Mouse (Mus musculus) stomach, postnatal 0 days (tissue): Measurements from ENCODE around the gene Ovca2. TPM values are rescaled to one million over a fixed set of nuclear protein-coding genes. Genes with fewer than 3 reads are reported as not detected.

Experiments used
- ATAC-seq: fragments of 200-750 bp; cut with Nextera tagmentation; 2 replicates; pipeline ENCODE4 v1.8.0; 2017; ENCODE audit not compliant: low FRiP score, low TSS enrichment
- DNase-seq: peaks from one replicate; pipeline ENCODE4 v3.0.0-alpha.2; 2016; ENCODE audit warnings: low spot score
- H3K27ac ChIP-seq: fragments of 300-500 bp; sonication (generic); replicated peaks from 2 replicates; pipeline ENCODE4 v1.5.1; 2014; ENCODE audit warnings: mild to moderate bottlenecking, control low read depth
- H3K27me3 ChIP-seq: fragments of 300-500 bp; sonication (generic); 2 replicates; pipeline ENCODE4 v1.6.1; 2014; ENCODE audit warnings: low read length; ENCODE audit not compliant: control insufficient read depth, insufficient read depth
- H3K36me3 ChIP-seq: fragments of 300-500 bp; sonication (generic); 2 replicates; pipeline ENCODE4 v1.6.1; 2014; ENCODE audit warnings: low read length, mixed read lengths; ENCODE audit not compliant: control insufficient read depth, insufficient read depth
- H3K4me1 ChIP-seq: fragments of 300-500 bp; sonication (generic); replicated peaks from 2 replicates; pipeline ENCODE4 v1.6.1; 2014; ENCODE audit warnings: antibody characterized with exemption; ENCODE audit not compliant: control insufficient read depth, insufficient read depth
- H3K4me2 ChIP-seq: fragments of 300-500 bp; sonication (generic); replicated peaks from 2 replicates; pipeline ENCODE4 v1.6.1; 2014; ENCODE audit warnings: low read depth, mild to moderate bottlenecking, control low read depth, moderate library complexity
- H3K4me3 ChIP-seq: fragments of 300-500 bp; sonication (generic); 2 replicates; pipeline ENCODE4 v1.5.1; 2014; ENCODE audit warnings: low read depth, low read length, control low read depth
- H3K9ac ChIP-seq: fragments of 300-500 bp; sonication (generic); 2 replicates; pipeline ENCODE4 v1.6.1; 2014; ENCODE audit warnings: mild to moderate bottlenecking, low read length, control low read depth, mixed read lengths
- H3K9me3 ChIP-seq: fragments of 300-500 bp; sonication (generic); 2 replicates; pipeline ENCODE4 v1.6.1; 2016; ENCODE audit warnings: low read length; ENCODE audit not compliant: control insufficient read depth
- CTCF ChIP-seq: IDR thresholded peaks from 2 replicates; pipeline ENCODE4 v1.5.1; 2016; ENCODE audit warnings: antibody characterized with exemption, low read depth, mild to moderate bottlenecking, moderate library complexity
- EP300 ChIP-seq: optimal IDR thresholded peaks from 2 replicates; pipeline ENCODE3; 2016; ENCODE audit warnings: antibody characterized with exemption
- WGBS: fragments of 180-500 bp; shearing (Covaris S2); extraction: QIAGEN DNeasy Blood & Tissue Kit; methylation state at CpG from one replicate; pipeline ENCODE4 v1.1.7; 2014; 5-methylcytosine and 5-hydroxymethylcytosine counted together
- polyA plus RNA-seq: library from polyadenylated mRNA; unstranded; fragments of >200 nt; fragmentation: Nextera tagmentation; extraction: Ambion mirVana; gene quantifications from 2 replicates; pipeline ENCODE4 v1.2.1, GENCODE M21; 2015

The Ovca2 gene
- polyA plus RNA-seq, 1 experiment from 2014 or later = 19.3 TPM

GRCm38 (mm10) chr11:75169405-75170080 is 9.1 kb downstream of the Ovca2 start, which contains the start of gene Hic1:
Gene Hic1, minus strand, starts transcription at chr11:75169519.
- peak within 1 kb of the TSS; percentile 91 for H3K4me2 ChIP-seq
- peak; percentile 15 for DNase-seq
- peak within 1 kb of the TSS; percentile 91 for H3K27ac ChIP-seq
- H3K27me3 ChIP-seq = no peaks in the 10 kb centered on the region; the same call in 1 of the 2 replicates
- H3K9ac ChIP-seq = peak within 1 kb of the TSS; percentile 80
- H3K4me1 ChIP-seq = peaks cover 3% of the 10 kb centered on the region; the same call in 1 of the 2 replicates
- H3K36me3 ChIP-seq = no peaks in the 10 kb centered on the region; the same call in 1 of the 2 replicates
- TF ChIP-seq CTCF (no peak), EP300 (no peak)
- no peak for ATAC-seq
- WGBS = 3% methylated on average over 23 of the region's 23 CpGs
- H3K4me3 ChIP-seq = peak within 1 kb of the TSS; percentile 72
- no peaks in the 10 kb centered on the region for H3K9me3 ChIP-seq

- Histone ChIP-seq H3K4me3 (peak overlapping the region; percentile 72), H3K36me3 (peaks cover 3% of the 10 kb centered on the region; the same call in 1 of the 2 replicates), H3K27ac (peak overlapping the region; percentile 91), H3K27me3 (no peaks in the 10 kb centered on the region; the same call in 1 of the 2 replicates), H3K9me3 (no peaks in the 10 kb centered on the region), H3K4me2 (peak overlapping the region; percentile 91), H3K9ac (peak overlapping the region; percentile 80), H3K4me1 (peaks cover 3% of the 10 kb centered on the region; the same call in 1 of the 2 replicates)
- ATAC-seq (peak; percentile 39), DNase-seq (peak; percentile 90)
- TF ChIP-seq EP300 = no peak
- peak; percentile 94 for TF ChIP-seq CTCF
- 1% methylated on average over 80 of the region's 83 CpGs for WGBS
These were observed 9.9 kb downstream of the Ovca2 start for GRCm38 (mm10) chr11:75168590-75169361.

- TF ChIP-seq EP300 (no peak), CTCF (no peak)
- peaks cover 3% of the 10 kb centered on the region; the same call in 1 of the 2 replicates for H3K4me1 ChIP-seq
- peak; percentile 28 for DNase-seq
- H3K4me3 ChIP-seq = peak overlapping the region; percentile 72
- H3K27ac ChIP-seq = peak overlapping the region; percentile 91
- ATAC-seq = no peak
- H3K36me3 ChIP-seq = peaks cover 9% of the 10 kb centered on the region
- no peaks in the 10 kb centered on the region for H3K9me3 ChIP-seq
- WGBS = 15% methylated on average over 46 of the region's 63 CpGs
- peak overlapping the region; percentile 91 for H3K4me2 ChIP-seq
- peak overlapping the region; percentile 80 for H3K9ac ChIP-seq
- no peaks in the 10 kb centered on the region; the same call in 1 of the 2 replicates for H3K27me3 ChIP-seq
These were observed 10.7 kb downstream of the Ovca2 start for GRCm38 (mm10) chr11:75167643-75168589.

GRCm38 (mm10) chr11:75166861-75167642 is 11.6 kb downstream of the Ovca2 start:
- no peaks in the 10 kb centered on the region for H3K4me1 ChIP-seq
- peak overlapping the region; percentile 91 for H3K27ac ChIP-seq
- H3K9me3 ChIP-seq = no peaks in the 10 kb centered on the region
- no peaks in the 10 kb centered on the region; the same call in 1 of the 2 replicates for H3K27me3 ChIP-seq
- H3K4me3 ChIP-seq = peak overlapping the region; percentile 72
- H3K4me2 ChIP-seq = peak overlapping the region; percentile 91
- peak overlapping the region; percentile 80 for H3K9ac ChIP-seq
- H3K36me3 ChIP-seq = peaks cover 16% of the 10 kb centered on the region
- peak; percentile 69 for DNase-seq
- TF ChIP-seq CTCF (peak; percentile 18; the same call in 1 of the 2 replicates), EP300 (no peak)
- no peak for ATAC-seq
- 12% methylated on average over 68 of the region's 68 CpGs for WGBS
